Mouse (Mus musculus) heart, embryonic 11.5 days (tissue): Measurements from ENCODE around the gene Acsm3. TPM values are rescaled to one million over a fixed set of nuclear protein-coding genes. Genes with fewer than 3 reads are reported as not detected.
"Not testable (repeated sequence)": the region's sequence is repeated elsewhere in the genome, so short reads cannot be mapped to it uniquely, and the experiment has no call there.

Experiments used
- ATAC-seq: fragments of 200-750 bp; cut with Nextera tagmentation; replicated peaks from 2 replicates; pipeline ENCODE4 v1.8.0; 2017; ENCODE audit warnings: moderate library complexity; ENCODE audit not compliant: insufficient number of reproducible peaks, low FRiP score, low TSS enrichment
- H3K27ac ChIP-seq: fragments of 300-500 bp; sonication (generic); 2 replicates; pipeline ENCODE4 v1.5.1; 2014; ENCODE audit warnings: mild to moderate bottlenecking, low read depth, low read length
- H3K27me3 ChIP-seq: fragments of 300-500 bp; sonication (generic); 2 replicates; pipeline ENCODE4 v1.6.1; 2014; ENCODE audit warnings: mild to moderate bottlenecking, low read length, mixed read lengths; ENCODE audit not compliant: control insufficient read depth, insufficient read depth
- H3K36me3 ChIP-seq: fragments of 300-500 bp; sonication (generic); 2 replicates; pipeline ENCODE4 v1.6.1; 2014; ENCODE audit warnings: mild to moderate bottlenecking, low read length, moderate library complexity, mixed read lengths; ENCODE audit not compliant: control insufficient read depth, insufficient read depth
- H3K4me1 ChIP-seq: fragments of 300-500 bp; sonication (generic); 2 replicates; pipeline ENCODE4 v1.6.1; 2014; ENCODE audit warnings: low read length; ENCODE audit not compliant: control insufficient read depth, insufficient read depth
- H3K4me2 ChIP-seq: fragments of 300-500 bp; sonication (generic); 2 replicates; pipeline ENCODE4 v1.6.1; 2014; ENCODE audit warnings: mild to moderate bottlenecking, moderate library complexity
- H3K4me3 ChIP-seq: fragments of 300-500 bp; sonication (generic); 2 replicates; pipeline ENCODE4 v1.5.1; 2014; ENCODE audit warnings: low read depth, low read length
- H3K9ac ChIP-seq: fragments of 300-500 bp; sonication (generic); 2 replicates; pipeline ENCODE4 v1.6.1; 2014; ENCODE audit warnings: mild to moderate bottlenecking, low read depth, low read length, moderate library complexity
- H3K9me3 ChIP-seq: fragments of 300-500 bp; sonication (generic); replicated peaks from 2 replicates; pipeline ENCODE4 v1.6.1; 2016; ENCODE audit warnings: low read length; ENCODE audit not compliant: control insufficient read depth
- WGBS: fragments of 180-500 bp; shearing (Covaris S2); extraction: QIAGEN DNeasy Blood & Tissue Kit; methylation state at CpG from one replicate; pipeline ENCODE4 v1.1.7; 2014; ENCODE audit not compliant: insufficient replicate concordance; 5-methylcytosine and 5-hydroxymethylcytosine counted together
- polyA plus RNA-seq: library from polyadenylated mRNA; unstranded; fragments of >200 nt; fragmentation: Nextera tagmentation; extraction: Ambion mirVana; gene quantifications from 2 replicates; pipeline ENCODE4 v1.2.1, GENCODE M21; 2014

Acsm3 gene
- polyA plus RNA-seq = 0.11 and 1.2 TPM in 2 replicates

DNA sequence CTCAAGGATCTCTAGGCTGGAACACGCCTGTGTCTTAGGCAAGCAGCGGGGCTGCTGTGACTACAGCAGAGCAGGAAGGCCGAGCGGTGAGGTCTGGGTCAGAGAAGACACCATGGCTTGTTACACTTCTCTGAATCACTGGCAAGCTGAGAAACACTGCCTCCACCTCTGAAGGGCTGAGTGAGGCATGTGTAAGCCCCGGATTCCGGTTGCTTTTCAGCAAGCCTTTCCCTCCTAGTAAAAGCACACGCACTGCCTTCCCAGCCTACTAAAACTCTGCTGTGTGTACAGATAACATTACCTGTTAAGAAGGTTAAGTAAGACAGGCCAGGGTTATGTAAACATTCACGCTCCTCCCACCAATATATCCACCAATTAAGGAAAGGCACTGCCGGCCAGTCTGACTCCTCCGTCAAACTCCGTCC lies at the start of gene Acsm3:
Gene Acsm3 (plus strand): TSS at position 397 of the 425 bp plus-strand sequence.
- no peak for ATAC-seq
- Histone ChIP-seq H3K27me3 (no peaks in the 10 kb centered on the region), H3K4me2 (no peak within 1 kb of the TSS), H3K4me1 (no peaks in the 10 kb centered on the region), H3K9ac (no peak within 1 kb of the TSS), H3K4me3 (no peak within 1 kb of the TSS), H3K27ac (no peak within 1 kb of the TSS), H3K9me3 (no peaks in the 10 kb centered on the region), H3K36me3 (no peaks in the 10 kb centered on the region)
- 63% methylated on average over 11 of the region's 11 CpGs for WGBS

DNA sequence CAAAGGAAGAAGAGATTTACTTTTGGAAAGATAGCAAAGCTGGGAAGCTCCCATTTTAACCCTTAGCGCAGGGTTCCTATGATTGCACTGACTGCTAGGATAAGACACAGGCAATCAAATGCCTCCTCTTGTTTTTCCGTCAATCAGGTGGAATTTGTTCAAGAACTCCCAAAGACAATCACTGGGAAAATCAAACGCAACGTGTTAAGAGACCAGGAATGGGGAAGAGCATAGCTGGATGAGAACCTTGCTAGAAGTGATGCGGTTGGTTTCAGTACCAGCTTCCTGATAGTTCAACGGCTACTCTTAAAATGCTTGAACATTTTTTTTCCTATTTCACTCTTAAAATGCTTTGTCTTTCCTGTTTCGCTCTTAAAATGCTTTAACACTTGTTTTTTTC lies 46.6 kb upstream of the Acsm3 start:
- H3K4me1 ChIP-seq = no peaks in the 10 kb centered on the region
- peaks cover 23% of the 10 kb centered on the region for H3K36me3 ChIP-seq
- no peaks in the 10 kb centered on the region for H3K9me3 ChIP-seq
- no peak overlapping the region for H3K27ac ChIP-seq
- 91% methylated on average over 7 of the region's 7 CpGs for WGBS
- H3K9ac ChIP-seq = no peak overlapping the region
- H3K27me3 ChIP-seq = no peaks in the 10 kb centered on the region
- H3K4me2 ChIP-seq = no peak overlapping the region
- no peak overlapping the region for H3K4me3 ChIP-seq
- no peak for ATAC-seq

DNA sequence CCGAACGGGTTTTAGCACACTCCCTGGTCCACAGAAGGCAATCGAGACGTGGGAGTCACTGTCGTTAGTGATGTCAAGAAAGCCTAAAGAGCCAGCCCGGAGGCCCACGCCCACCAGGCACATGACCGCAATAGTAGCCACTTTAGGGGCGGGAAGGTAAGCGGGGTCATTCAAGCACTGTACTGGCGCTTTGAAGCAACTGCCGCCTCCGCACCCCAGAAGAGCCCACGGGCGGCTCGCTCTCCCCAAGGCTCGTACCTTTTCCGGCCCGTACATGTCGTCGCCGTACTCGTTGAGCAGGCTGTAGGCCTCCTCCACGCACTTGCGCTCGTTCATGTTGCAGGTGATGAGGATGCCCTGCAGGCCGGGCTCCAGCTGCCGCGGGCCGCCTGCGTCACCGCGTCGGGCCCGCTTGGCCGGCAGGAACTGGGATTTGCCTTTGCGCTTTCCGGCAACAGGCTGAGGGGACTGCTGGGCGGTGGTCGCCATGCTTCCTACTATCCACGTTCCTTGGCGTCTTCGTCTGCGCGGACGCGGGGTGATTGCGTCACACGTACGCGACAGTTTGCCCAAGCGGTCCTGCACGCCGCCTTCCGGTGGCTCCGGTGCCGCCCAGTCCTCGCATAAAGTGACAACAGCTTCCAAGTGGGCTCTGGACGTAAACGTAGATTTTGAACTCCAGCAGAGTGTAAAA lies 40.3 kb upstream of the Acsm3 start, which contains the start of gene Thumpd1:
Gene Thumpd1 (minus strand): TSS at position 546 of the 694 bp plus-strand sequence.
- no peaks in the 10 kb centered on the region for H3K9me3 ChIP-seq
- ATAC-seq = peak; percentile 95
- under 1% methylated on average over 60 of the region's 60 CpGs for WGBS
- H3K27me3 ChIP-seq = no peaks in the 10 kb centered on the region
- peak within 1 kb of the TSS; percentile 93 for H3K9ac ChIP-seq
- H3K4me3 ChIP-seq = peak within 1 kb of the TSS; percentile 98
- peak within 1 kb of the TSS; percentile 51 for H3K27ac ChIP-seq
- peaks cover 20% of the 10 kb centered on the region for H3K36me3 ChIP-seq
- peak within 1 kb of the TSS; percentile 77 for H3K4me2 ChIP-seq
- H3K4me1 ChIP-seq = no peaks in the 10 kb centered on the region

DNA sequence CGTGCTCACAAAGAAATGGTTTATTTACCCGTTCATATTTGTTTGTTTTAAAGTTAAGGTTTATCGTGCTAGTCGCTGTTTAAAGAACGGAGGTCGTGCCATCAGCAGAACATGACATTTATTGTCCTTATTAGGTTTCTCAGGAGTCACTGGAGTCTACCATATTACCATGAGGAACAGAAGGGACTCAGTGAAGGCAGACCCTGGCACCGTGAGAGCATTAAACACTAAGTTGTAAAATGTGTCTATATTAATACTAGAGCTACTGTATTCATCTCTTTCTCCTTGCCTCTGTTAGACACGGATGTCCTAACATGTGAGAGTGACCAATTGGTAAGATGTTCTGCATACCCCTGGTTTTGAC lies 39.8 kb upstream of the Acsm3 start:
- Histone ChIP-seq H3K27me3 (no peaks in the 10 kb centered on the region), H3K27ac (no peak overlapping the region), H3K36me3 (peaks cover 15% of the 10 kb centered on the region), H3K4me2 (peak overlapping the region; percentile 77), H3K9ac (peak overlapping the region; percentile 67; the same call in 1 of the 2 replicates), H3K9me3 (no peaks in the 10 kb centered on the region), H3K4me3 (peak overlapping the region; percentile 98), H3K4me1 (no peaks in the 10 kb centered on the region)
- 18% methylated on average over 8 of the region's 8 CpGs for WGBS
- ATAC-seq = no peak

DNA sequence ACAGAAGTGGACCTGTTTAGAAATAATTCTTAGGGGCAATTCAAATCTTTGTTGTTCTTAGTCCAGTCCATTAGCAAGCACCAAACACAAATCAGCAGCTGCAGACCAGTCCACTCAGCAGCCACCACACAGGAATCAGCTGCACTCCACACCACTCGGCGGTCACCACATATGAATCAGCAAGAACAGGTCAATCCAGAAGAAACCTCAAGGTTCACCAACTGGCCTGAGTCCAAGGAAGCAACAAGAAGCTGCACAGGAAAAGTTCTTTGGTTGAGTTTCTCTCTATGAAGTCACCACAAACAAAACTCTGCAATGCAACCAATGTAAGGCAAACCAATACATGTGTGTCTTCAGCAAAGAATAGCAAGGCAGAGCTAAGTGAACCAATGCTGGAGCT lies 33.1 kb upstream of the Acsm3 start:
- Histone ChIP-seq H3K4me3 (no peak overlapping the region), H3K9me3 (no peaks in the 10 kb centered on the region), H3K4me2 (no peak overlapping the region), H3K4me1 (no peaks in the 10 kb centered on the region), H3K27ac (no peak overlapping the region), H3K36me3 (no peaks in the 10 kb centered on the region), H3K9ac (no peak overlapping the region), H3K27me3 (no peaks in the 10 kb centered on the region)
- no peak for ATAC-seq
- WGBS = 81% methylated on average over 2 of the region's 2 CpGs

DNA sequence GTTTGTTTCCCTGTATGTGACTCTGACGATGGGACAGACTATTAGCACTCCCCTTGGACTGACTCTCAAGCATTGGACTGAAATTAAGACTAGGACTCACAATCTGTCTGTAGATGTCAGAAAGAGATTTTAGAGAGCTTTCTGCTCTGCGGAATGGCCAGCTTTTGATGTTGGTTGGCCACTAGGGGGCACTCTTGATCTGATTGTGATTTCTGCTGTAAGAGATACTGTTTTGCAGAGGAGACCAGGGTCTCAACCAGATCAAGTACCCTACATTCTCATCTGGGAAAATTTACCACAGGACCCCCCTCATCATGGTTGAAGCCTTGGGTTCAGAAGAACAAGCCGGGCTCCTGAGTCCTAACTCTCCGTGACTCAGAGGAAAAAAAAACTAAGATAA lies 29.5 kb upstream of the Acsm3 start:
- not testable (repeated sequence) for H3K4me2 ChIP-seq, H3K9me3 ChIP-seq, H3K4me3 ChIP-seq, ATAC-seq, H3K4me1 ChIP-seq, H3K9ac ChIP-seq, H3K27me3 ChIP-seq, H3K27ac ChIP-seq, H3K36me3 ChIP-seq
- WGBS = 84% methylated on average over 4 of the region's 4 CpGs

DNA sequence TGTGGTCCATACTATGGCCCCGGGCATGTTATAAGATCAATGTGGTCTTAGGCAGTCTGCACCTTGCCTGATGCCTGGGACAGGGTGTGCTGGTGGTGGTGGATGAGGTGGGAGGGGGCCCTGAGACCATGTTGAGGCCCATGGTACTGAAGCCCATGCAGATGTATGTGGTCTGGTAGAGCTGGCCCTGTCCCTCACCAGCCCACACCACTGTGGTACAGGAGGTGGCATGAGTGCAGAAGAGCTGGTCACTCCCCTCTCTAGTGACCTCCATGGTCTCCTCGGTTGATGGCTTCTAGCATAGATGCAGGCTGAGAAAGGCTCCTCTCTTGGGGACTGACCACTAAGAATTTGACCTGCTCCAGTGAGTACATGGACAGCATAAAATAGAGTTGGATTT lies 21.8 kb upstream of the Acsm3 start:
- WGBS = 77% methylated on average over 2 of the region's 2 CpGs
- H3K4me3 ChIP-seq = no peak overlapping the region
- H3K4me2 ChIP-seq = no peak overlapping the region

DNA sequence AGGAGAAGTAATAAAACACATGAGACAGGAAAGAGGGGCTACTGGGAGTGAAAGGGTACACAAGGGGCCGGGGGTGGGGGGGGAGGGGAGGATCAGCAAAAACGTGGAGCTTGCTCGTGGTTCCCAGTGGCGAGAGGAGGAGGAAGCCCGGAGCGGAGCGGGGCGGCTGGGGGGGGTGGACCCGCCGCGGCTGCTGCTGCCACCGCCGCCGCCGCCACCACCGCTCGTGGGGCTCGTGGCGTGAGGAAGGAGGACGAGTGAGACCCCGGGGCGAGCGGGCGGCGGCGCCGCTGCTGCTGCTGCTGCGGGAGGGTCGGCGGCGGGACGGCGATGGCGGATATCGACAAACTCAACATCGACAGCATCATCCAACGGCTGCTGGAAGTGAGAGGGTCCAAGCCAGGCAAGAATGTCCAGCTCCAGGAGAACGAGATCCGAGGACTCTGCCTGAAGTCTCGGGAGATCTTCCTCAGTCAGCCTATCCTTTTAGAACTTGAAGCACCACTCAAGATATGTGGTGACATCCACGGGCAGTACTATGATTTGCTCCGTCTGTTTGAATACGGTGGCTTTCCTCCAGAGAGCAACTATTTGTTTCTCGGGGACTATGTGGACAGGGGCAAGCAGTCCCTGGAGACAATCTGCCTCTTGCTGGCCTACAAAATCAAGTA lies 20.8 kb upstream of the Acsm3 start:
- peak overlapping the region; percentile 55 for H3K4me2 ChIP-seq
- under 1% methylated on average over 18 of the region's 44 CpGs for whole genome bisulfite sequencing
- H3K36me3 ChIP-seq, H3K9ac ChIP-seq, H3K4me1 ChIP-seq, H3K9me3 ChIP-seq, H3K27me3 ChIP-seq, H3K27ac ChIP-seq: not testable (repeated sequence)
- H3K4me3 ChIP-seq = peak overlapping the region; percentile 40
- ATAC-seq = 0 out of 2 replicates have a peak, but pooled peaks have one; percentile 22

More for the DNA sequence above, 21.8 kb upstream of the Acsm3 start:
- ATAC-seq = peak; percentile 26; the same call in 1 of the 2 replicates
- H3K36me3 ChIP-seq = no peaks in the 10 kb centered on the region
- H3K27ac ChIP-seq = no peak overlapping the region
- H3K9ac ChIP-seq = no peak overlapping the region
- no peaks in the 10 kb centered on the region for H3K27me3 ChIP-seq
- no peaks in the 10 kb centered on the region for H3K9me3 ChIP-seq
- no peaks in the 10 kb centered on the region for H3K4me1 ChIP-seq
